Mouse (Mus musculus) heart, embryonic 15.5 days (tissue): Measurements from ENCODE around the gene Tmprss11c. TPM values are rescaled to one million over a fixed set of nuclear protein-coding genes. Genes with fewer than 3 reads are reported as not detected.
"Not testable (repeated sequence)": the region's sequence is repeated elsewhere in the genome, so short reads cannot be mapped to it uniquely, and the experiment has no call there.

ENCODE experiments used
- ATAC-seq: fragments of 200-750 bp; cut with Nextera tagmentation; replicated peaks from 2 replicates; pipeline ENCODE4 v1.8.0; 2017; ENCODE audit warnings: low read depth, moderate TSS enrichment; ENCODE audit not compliant: insufficient number of reproducible peaks, insufficient read depth, low FRiP score
- H3K27ac ChIP-seq: fragments of 300-500 bp; sonication (generic); 2 replicates; pipeline ENCODE4 v1.5.1; 2015; ENCODE audit warnings: mild to moderate bottlenecking, inconsistent platforms
- H3K27me3 ChIP-seq: fragments of 300-500 bp; sonication (generic); 2 replicates; pipeline ENCODE4 v1.6.1; 2015; ENCODE audit warnings: inconsistent platforms
- H3K36me3 ChIP-seq: fragments of 300-500 bp; sonication (generic); 2 replicates; pipeline ENCODE4 v1.6.1; 2015; ENCODE audit warnings: mild to moderate bottlenecking, inconsistent platforms
- H3K4me1 ChIP-seq: fragments of 300-500 bp; sonication (generic); replicated peaks from 2 replicates; pipeline ENCODE4 v1.6.1; 2015; ENCODE audit warnings: inconsistent platforms
- H3K4me2 ChIP-seq: fragments of 300-500 bp; sonication (generic); 2 replicates; pipeline ENCODE4 v1.6.1; 2015; ENCODE audit warnings: inconsistent platforms, mild to moderate bottlenecking, moderate library complexity
- H3K4me3 ChIP-seq: fragments of 300-500 bp; sonication (generic); 2 replicates; pipeline ENCODE4 v1.5.1; 2015; ENCODE audit warnings: mild to moderate bottlenecking, inconsistent platforms
- H3K9ac ChIP-seq: fragments of 300-500 bp; sonication (generic); 2 replicates; pipeline ENCODE4 v1.6.1; 2015; ENCODE audit warnings: mild to moderate bottlenecking, inconsistent platforms
- H3K9me3 ChIP-seq: fragments of 300-500 bp; sonication (generic); replicated peaks from 2 replicates; pipeline ENCODE4 v1.6.1; 2016; ENCODE audit warnings: inconsistent platforms
- WGBS: fragments of 180-500 bp; shearing (Covaris S2); methylation state at CpG from one replicate; pipeline ENCODE4 v1.1.7; 2015; ENCODE audit warnings: mixed read lengths; 5-methylcytosine and 5-hydroxymethylcytosine counted together
- polyA plus RNA-seq: library from polyadenylated mRNA; unstranded; fragments of >200 nt; fragmentation: Nextera tagmentation; extraction: Ambion mirVana; gene quantifications from 2 replicates; pipeline ENCODE4 v1.2.1, GENCODE M21; 2015

Tmprss11c gene
- polyA plus RNA-seq = not detected in 2 replicates

GRCm38 (mm10) chr5:86289208-86289607 is at the start of gene Tmprss11c:
TSS of gene Tmprss11c (minus strand) at chr5:86289308.
- ATAC-seq = no peak
- H3K9me3 ChIP-seq = no peaks in the 10 kb centered on the region
- no peak within 1 kb of the TSS for H3K4me2 ChIP-seq
- no peaks in the 10 kb centered on the region for H3K36me3 ChIP-seq
- no peak within 1 kb of the TSS for H3K9ac ChIP-seq
- no peak within 1 kb of the TSS for H3K27ac ChIP-seq
- WGBS = 69% methylated on average over 4 of the region's 4 CpGs
- no peaks in the 10 kb centered on the region for H3K27me3 ChIP-seq
- no peak within 1 kb of the TSS for H3K4me3 ChIP-seq
- H3K4me1 ChIP-seq = no peaks in the 10 kb centered on the region

DNA sequence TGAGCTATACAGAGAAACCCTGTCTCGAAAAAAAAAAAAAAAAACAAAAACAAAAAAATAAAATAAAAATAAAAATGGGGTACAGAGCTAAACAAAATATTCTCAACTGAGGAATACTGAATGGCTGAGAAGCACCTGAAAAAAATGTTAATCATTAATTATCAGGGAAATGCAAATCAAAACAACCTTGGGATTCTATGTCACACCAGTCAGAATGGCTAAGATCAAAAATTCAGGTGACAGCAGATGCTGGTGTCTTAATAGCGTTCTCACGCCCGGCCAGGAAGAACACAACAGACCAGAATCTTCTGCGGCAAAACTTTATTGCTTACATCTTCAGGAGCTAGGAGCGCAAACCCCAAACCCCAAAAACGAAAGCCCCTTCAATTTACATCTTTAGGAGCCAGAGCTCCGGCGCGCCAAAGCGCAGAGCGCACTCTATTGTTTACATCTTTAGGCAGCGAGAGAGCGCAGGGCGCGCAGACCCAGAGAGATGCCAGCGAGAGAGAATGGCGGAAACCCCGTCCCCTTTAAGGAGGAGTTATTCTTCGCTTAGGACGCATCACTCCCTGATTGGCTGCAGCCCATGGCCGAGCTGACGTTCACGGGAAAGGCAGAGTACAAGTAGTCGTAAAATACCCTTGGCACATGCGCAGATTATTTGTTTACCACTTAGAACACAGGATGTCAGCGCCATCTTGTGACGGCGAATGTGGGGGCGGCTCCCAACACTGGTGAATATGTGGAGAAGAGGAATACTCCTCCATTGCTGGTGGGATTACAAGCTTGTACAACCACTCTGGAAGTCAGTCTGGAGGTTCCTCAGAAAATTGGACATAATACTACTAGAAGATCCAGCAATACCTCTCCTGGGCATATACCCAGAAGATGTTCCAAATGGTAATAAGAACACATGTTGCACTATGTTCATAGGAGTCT is 29.2 kb upstream of the Tmprss11c start:
- peak overlapping the region; percentile 48 for H3K4me2 ChIP-seq
- not testable (repeated sequence) for H3K4me1 ChIP-seq, H3K9me3 ChIP-seq, H3K27ac ChIP-seq, H3K9ac ChIP-seq, ATAC-seq, H3K36me3 ChIP-seq, H3K27me3 ChIP-seq
- peak overlapping the region; percentile 42 for H3K4me3 ChIP-seq
- WGBS = 45% methylated on average over 30 of the region's 30 CpGs

DNA sequence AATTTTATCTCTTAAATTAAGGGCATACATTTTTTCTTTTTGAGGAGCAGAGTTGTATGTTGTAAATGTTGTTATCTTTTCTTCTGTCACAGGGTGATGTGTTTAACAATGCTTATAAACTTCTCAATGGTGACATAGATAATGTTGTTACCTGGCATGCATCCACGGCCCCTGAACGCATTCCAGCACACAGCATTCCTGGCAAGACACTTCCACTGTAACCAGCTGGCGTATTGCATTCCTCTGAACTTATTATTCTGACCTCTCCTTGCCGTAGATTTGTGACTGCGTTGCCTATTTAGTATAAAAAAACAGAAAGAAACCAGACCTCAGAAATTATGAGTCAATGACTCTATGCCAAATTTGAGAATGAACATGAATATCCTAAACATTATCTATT is 17.0 kb upstream of the Tmprss11c start:
- no peak for ATAC-seq
- Histone ChIP-seq H3K4me3 (no peak overlapping the region), H3K27me3 (no peaks in the 10 kb centered on the region), H3K36me3 (no peaks in the 10 kb centered on the region), H3K27ac (0 out of 2 replicates have a peak overlapping the region, but pooled peaks have one; percentile 24), H3K9ac (no peak overlapping the region), H3K9me3 (no peaks in the 10 kb centered on the region), H3K4me2 (no peak overlapping the region), H3K4me1 (no peaks in the 10 kb centered on the region)
- WGBS = 29% methylated on average over 5 of the region's 5 CpGs

DNA sequence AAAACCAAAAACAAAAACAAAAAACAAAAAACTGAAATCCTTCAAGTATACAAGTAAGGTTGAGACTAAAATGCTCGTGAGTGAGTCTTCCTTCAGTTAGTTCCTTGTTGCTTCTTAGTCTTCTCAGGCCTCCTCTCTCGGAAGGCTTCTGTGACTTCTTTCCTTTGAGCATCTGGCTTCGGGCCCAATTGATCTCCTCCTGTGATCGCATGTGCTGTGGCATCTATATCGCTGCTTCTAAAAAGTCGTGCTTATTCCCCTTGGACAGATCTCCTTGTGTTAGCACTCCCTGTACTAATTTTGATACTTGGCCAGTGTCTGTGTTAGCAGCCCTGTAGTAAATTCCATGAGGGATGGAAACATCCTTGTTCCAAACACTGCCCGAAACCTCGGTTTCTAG is 14.8 kb upstream of the Tmprss11c start:
- no peaks in the 10 kb centered on the region for H3K9me3 ChIP-seq
- H3K36me3 ChIP-seq = no peaks in the 10 kb centered on the region
- H3K4me1 ChIP-seq = no peaks in the 10 kb centered on the region
- H3K4me3 ChIP-seq = no peak overlapping the region
- H3K27me3 ChIP-seq = no peaks in the 10 kb centered on the region
- 74% methylated on average over 8 of the region's 8 CpGs for WGBS
- H3K9ac ChIP-seq = no peak overlapping the region
- H3K4me2 ChIP-seq = no peak overlapping the region
- ATAC-seq = no peak
- no peak overlapping the region for H3K27ac ChIP-seq

GRCm38 (mm10) chr5:86246559-86246958 is 42.5 kb downstream of the Tmprss11c start:
- Histone ChIP-seq H3K36me3 (no peaks in the 10 kb centered on the region), H3K4me1 (no peaks in the 10 kb centered on the region), H3K9ac (no peak overlapping the region), H3K27me3 (no peaks in the 10 kb centered on the region), H3K4me2 (no peak overlapping the region), H3K4me3 (no peak overlapping the region), H3K9me3 (no peaks in the 10 kb centered on the region), H3K27ac (no peak overlapping the region)
- no peak for ATAC-seq
- WGBS = 85% methylated on average over 11 of the region's 11 CpGs

DNA sequence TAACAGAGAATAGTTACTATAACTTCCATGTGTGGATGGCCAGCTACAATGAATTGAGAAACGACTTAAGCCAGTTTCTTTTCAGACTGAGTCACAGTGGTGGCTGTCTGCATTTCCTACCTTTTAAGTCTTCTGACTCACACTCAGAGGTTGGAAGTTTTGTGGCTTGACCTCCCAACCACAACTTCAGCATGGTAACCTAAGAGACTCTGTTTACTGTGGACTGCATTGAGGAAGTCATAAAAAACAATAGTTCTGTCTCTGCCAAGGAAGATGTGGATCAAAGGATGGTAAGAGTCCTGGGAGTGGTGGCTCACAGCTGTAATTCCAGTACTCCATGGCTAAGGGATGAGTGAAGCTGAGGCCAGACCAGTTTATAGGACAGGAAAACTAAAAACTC is 44.2 kb downstream of the Tmprss11c start:
- H3K4me2 ChIP-seq = no peak overlapping the region
- no peaks in the 10 kb centered on the region for H3K36me3 ChIP-seq
- WGBS = 47% methylated on average over 1 of the region's 1 CpGs
- no peaks in the 10 kb centered on the region for H3K4me1 ChIP-seq
- ATAC-seq = no peak
- no peaks in the 10 kb centered on the region for H3K27me3 ChIP-seq
- no peaks in the 10 kb centered on the region for H3K9me3 ChIP-seq
- no peak overlapping the region for H3K9ac ChIP-seq
- no peak overlapping the region for H3K4me3 ChIP-seq
- no peak overlapping the region for H3K27ac ChIP-seq

DNA sequence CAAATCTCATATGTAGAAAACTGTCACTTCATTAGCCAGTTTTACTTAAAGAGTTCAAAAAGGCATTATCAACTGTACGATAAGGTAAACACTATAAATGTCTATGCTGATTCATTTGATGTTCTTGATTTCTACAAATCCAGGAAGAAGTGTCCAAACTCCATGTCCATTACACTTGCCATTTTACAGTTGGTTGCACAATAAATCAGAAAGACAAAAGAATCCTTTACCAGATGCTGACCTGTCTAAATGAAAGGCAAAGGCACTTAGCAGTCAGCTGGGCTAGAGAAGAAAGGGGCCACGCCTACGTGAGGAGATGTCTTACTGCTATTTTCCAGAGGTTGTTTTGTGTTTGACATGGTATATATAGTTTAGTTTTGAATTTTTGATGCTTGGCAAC is 44.8 kb downstream of the Tmprss11c start:
- Histone ChIP-seq H3K27me3 (no peaks in the 10 kb centered on the region), H3K27ac (no peak overlapping the region), H3K36me3 (no peaks in the 10 kb centered on the region), H3K9ac (no peak overlapping the region), H3K9me3 (no peaks in the 10 kb centered on the region), H3K4me1 (no peaks in the 10 kb centered on the region), H3K4me3 (no peak overlapping the region), H3K4me2 (no peak overlapping the region)
- no peak for ATAC-seq
- WGBS = 71% methylated on average over 3 of the region's 3 CpGs

DNA sequence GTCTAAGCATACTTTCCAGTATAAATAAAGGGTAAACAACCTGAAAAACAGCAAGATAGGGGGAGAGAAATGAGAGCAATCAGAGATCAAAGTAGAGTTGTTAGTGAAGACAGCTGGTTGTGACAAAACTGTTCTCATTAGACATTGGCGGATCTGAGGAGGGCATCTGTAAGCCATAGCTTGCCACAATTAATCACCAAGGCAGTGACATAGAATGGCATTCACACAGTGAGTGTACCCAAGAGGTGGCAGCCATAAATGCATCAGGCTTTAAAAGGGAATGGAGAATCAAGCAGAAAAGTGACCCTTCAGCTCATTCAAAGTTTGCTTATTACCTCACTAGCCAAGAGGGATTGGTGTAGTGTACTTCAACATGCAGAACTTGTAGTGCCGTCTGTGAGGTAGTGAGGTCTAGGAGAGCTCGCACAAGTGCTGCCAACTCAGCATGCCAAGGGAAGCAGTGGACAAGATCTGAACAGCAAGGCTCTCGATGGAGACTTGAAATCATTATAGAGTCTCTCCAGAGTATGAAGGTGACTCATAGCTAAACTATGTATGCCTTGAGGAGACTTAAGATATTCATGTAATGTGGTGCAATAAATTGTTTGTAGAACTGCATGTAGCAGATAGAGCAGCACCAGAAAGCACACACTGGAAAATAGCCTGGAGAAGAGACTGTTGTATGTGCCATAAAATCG is 61.8 kb downstream of the Tmprss11c start:
- Histone ChIP-seq H3K4me1 (no peaks in the 10 kb centered on the region), H3K27me3 (no peaks in the 10 kb centered on the region), H3K36me3 (no peaks in the 10 kb centered on the region), H3K27ac (no peak overlapping the region), H3K4me3 (no peak overlapping the region), H3K9ac (no peak overlapping the region), H3K9me3 (no peaks in the 10 kb centered on the region), H3K4me2 (no peak overlapping the region)
- 67% methylated on average over 5 of the region's 5 CpGs for WGBS
- ATAC-seq = no peak

DNA sequence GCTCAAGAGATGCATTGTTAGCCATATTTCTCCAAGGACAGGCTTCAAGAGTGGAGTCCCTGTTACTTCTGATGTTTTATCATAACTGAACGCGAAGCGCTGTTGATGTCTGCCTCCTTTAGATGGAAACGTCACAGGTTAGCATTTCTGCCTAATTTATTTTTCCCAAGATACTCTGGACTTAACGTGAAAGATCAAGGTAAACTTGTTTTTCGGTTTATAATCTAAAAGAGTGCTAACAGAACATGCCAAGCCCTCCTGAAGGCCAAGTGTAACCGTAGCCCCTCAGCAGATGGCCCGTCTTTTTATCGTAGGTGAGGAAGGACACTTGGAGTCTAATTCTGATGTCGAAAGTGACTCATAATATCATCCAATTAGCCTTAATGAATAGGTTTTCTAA is 91.3 kb downstream of the Tmprss11c start, which contains the start of gene Gnrhr:
TSS of gene Gnrhr (minus strand) at position 101 of the 400 bp plus-strand sequence.
- 83% methylated on average over 10 of the region's 10 CpGs for whole genome bisulfite sequencing
- H3K27me3 ChIP-seq = no peaks in the 10 kb centered on the region
- H3K4me2 ChIP-seq = no peak within 1 kb of the TSS
- H3K9me3 ChIP-seq = no peaks in the 10 kb centered on the region
- no peaks in the 10 kb centered on the region for H3K4me1 ChIP-seq
- H3K27ac ChIP-seq = no peak within 1 kb of the TSS
- no peak within 1 kb of the TSS for H3K4me3 ChIP-seq
- no peak for ATAC-seq
- H3K36me3 ChIP-seq = no peaks in the 10 kb centered on the region
- no peak within 1 kb of the TSS for H3K9ac ChIP-seq

DNA sequence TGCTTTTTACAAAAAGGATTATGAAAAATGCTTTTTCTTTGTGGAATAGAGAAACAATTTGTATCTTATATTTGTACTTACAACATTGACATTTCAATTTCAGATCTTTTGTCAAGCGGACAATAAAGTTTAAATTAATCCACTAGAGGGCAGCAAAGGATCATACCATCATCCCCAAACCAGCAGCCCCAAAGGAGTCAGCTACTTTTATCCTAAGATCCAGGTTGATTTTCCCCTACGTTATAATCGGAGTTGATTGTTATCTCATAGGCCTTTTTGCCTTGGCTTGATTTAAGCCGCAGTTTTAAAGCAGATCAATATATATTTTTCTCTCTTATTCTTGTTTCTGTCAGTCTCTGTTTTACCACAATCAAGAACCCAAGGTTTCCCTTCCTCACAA is 97.8 kb downstream of the Tmprss11c start:
- Histone ChIP-seq H3K4me2 (no peak overlapping the region), H3K4me3 (no peak overlapping the region), H3K27me3 (no peaks in the 10 kb centered on the region), H3K9ac (no peak overlapping the region), H3K27ac (no peak overlapping the region), H3K4me1 (no peaks in the 10 kb centered on the region), H3K36me3 (no peaks in the 10 kb centered on the region), H3K9me3 (no peaks in the 10 kb centered on the region)
- 12% methylated on average over 4 of the region's 4 CpGs for WGBS
- no peak for ATAC-seq

- ATAC-seq = no peak
- no peak overlapping the region for H3K4me2 ChIP-seq
- WGBS = 20% methylated on average over 5 of the region's 5 CpGs
- H3K9ac ChIP-seq = no peak overlapping the region
- H3K27me3 ChIP-seq = no peaks in the 10 kb centered on the region
- no peak overlapping the region for H3K4me3 ChIP-seq
- no peak overlapping the region for H3K27ac ChIP-seq
- H3K4me1 ChIP-seq = no peaks in the 10 kb centered on the region
- no peaks in the 10 kb centered on the region for H3K36me3 ChIP-seq
- H3K9me3 ChIP-seq = no peaks in the 10 kb centered on the region
Observed at GRCm38 (mm10) chr5:86190770-86191169, 98.3 kb downstream of the Tmprss11c start.
